Mouse (Mus musculus): ENCODE results near the gene Galnt16.
A peak's percentile ranks its signal among the peaks of the same experiment; 100 is the strongest.

Gene Galnt16

GRCm38 (mm10) chr12:80598756-80599155 lies 80.7 kb downstream of the Galnt16 start:
- peak; percentile 11 for DNase-seq (ENCODE audit: low spot score)

- DNase-seq (ENCODE audit: low spot score) = no peak
These were observed 83.7 kb downstream of the Galnt16 start for GRCm38 (mm10) chr12:80601597-80602269.

GRCm38 (mm10) chr12:80602432-80602831 lies 84.4 kb downstream of the Galnt16 start:
- DNase-seq (ENCODE audit: low spot score) = no peak

GRCm38 (mm10) chr12:80603566-80603965 lies 85.5 kb downstream of the Galnt16 start:
- no peak for DNase-seq (ENCODE audit: low spot score)

GRCm38 (mm10) chr12:80604218-80604617 lies 86.1 kb downstream of the Galnt16 start:
- no peak for DNase-seq (ENCODE audit: low spot score)

GRCm38 (mm10) chr12:80608576-80608975 lies 90.5 kb downstream of the Galnt16 start:
- no peak for DNase-seq (ENCODE audit: low spot score)

GRCm38 (mm10) chr12:80609928-80610327 lies 91.9 kb downstream of the Galnt16 start:
- DNase-seq (ENCODE audit: low spot score) = no peak

- no peak for DNase-seq (ENCODE audit: low spot score)
These were observed 94.2 kb downstream of the Galnt16 start for GRCm38 (mm10) chr12:80612113-80612791.

GRCm38 (mm10) chr12:80615371-80616257 lies 97.5 kb downstream of the Galnt16 start:
- DNase-seq (ENCODE audit: low spot score) = no peak

GRCm38 (mm10) chr12:80620501-80620900 lies 102.4 kb downstream of the Galnt16 start:
- DNase-seq (ENCODE audit: low spot score) = no peak

- no peak for DNase-seq (ENCODE audit: low spot score)
These were observed 113.7 kb downstream of the Galnt16 start for GRCm38 (mm10) chr12:80631790-80632189.

- DNase-seq (ENCODE audit: low spot score) = peak; percentile 79
These were observed 124.9 kb downstream of the Galnt16 start for GRCm38 (mm10) chr12:80642725-80643692.

GRCm38 (mm10) chr12:80643693-80644505 lies 125.8 kb downstream of the Galnt16 start, which contains the start of the genes Slc39a9 and Erh:
TSS of gene Slc39a9 (plus strand) at chr12:80643883.
TSS of gene Erh (minus strand) at chr12:80644341.
- peak; percentile 98 for DNase-seq (ENCODE audit: low spot score)

- DNase-seq (ENCODE audit: low spot score) = peak; percentile 57
These were observed 126.4 kb downstream of the Galnt16 start for GRCm38 (mm10) chr12:80644506-80644868.

GRCm38 (mm10) chr12:80646377-80646776 lies 128.3 kb downstream of the Galnt16 start:
- no peak for DNase-seq (ENCODE audit: low spot score)

GRCm38 (mm10) chr12:80653951-80654658 lies 136.0 kb downstream of the Galnt16 start:
- no peak for DNase-seq (ENCODE audit: low spot score)

- DNase-seq (ENCODE audit: low spot score) = no peak
These were observed 136.6 kb downstream of the Galnt16 start for GRCm38 (mm10) chr12:80654659-80655025.

- peak; percentile 55 for DNase-seq (ENCODE audit: low spot score)
These were observed 140.6 kb downstream of the Galnt16 start for GRCm38 (mm10) chr12:80658661-80659060.

GRCm38 (mm10) chr12:80662322-80662721 lies 144.2 kb downstream of the Galnt16 start:
- no peak for DNase-seq (ENCODE audit: low spot score)

- DNase-seq (ENCODE audit: low spot score) = no peak
These were observed 145.9 kb downstream of the Galnt16 start for GRCm38 (mm10) chr12:80663935-80664334.

Data from MN1 (cell line).